Mouse (Mus musculus): ENCODE measurements around the gene Sdr42e1. TPM values are rescaled to one million over a fixed set of nuclear protein-coding genes. Genes with fewer than 3 reads are reported as not detected.

The Sdr42e1 gene
- polyA plus RNA-seq, 1 experiment from 2014 or later: 0.79 TPM

DNA sequence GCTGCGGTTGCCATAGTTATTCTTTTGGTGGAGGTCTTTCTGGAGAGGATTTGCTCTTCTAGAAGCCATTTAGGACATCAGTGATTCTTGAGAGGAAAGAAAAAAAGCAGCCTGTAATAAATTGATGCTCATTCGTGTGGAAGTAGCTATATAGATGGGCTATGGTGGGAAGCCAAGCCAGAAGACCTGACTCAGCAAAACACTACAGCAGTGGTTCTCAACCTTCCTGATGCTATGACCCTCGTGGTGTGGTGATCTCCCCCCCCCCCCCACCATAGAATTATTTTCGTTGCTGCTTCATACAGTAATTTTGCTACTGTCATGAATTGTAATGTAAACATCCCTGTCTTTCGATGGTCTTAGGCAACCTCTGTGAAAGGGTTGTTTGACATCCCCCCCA, 41.0 kb downstream of the Sdr42e1 start:
- Histone ChIP-seq H3K27me3 (ENCODE audit: control insufficient read depth, insufficient read depth, low read length) (no peaks in the 10 kb centered on the region), H3K4me3 (ENCODE audit: low read depth, low read length) (no peak overlapping the region), H3K27ac (replicated peaks; ENCODE audit: low read depth, low read length) (no peak overlapping the region), H3K9ac (replicated peaks; ENCODE audit: low read length) (no peak overlapping the region), H3K9me3 (replicated peaks; ENCODE audit: control insufficient read depth, low read length) (no peaks in the 10 kb centered on the region), H3K36me3 (replicated peaks; ENCODE audit: control insufficient read depth, insufficient read depth, low read depth, low read length) (no peaks in the 10 kb centered on the region), H3K4me2 (ENCODE audit: low read depth, low read length) (no peak overlapping the region), H3K4me1 (ENCODE audit: control insufficient read depth, insufficient read depth, low read length) (no peaks in the 10 kb centered on the region)
- 82% methylated on average over 5 of the region's 5 CpGs for WGBS
- DNase-seq (ENCODE audit: low spot score): no peak
- ATAC-seq (replicated peaks; ENCODE audit: insufficient number of reproducible peaks, low FRiP score, low TSS enrichment, low read depth): no peak

DNA sequence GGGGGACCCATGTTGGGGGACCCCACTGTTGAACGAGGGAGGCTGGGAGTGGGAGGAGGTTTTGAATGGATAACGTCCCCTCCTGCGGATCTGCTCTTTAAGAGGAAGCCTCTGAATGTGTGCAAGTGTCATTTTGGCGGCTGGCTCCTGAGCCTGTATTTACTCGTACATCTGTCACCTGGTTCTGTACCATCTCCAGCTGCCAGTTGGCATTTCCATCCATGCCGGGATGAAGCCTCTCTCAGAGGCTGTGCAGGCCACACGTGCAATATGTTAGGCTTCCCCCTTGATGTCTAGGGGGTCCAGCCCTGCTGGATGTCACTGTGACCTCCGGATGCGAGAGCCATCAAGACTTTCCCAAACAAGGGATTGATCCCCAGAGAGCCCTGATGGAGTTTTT, 46.4 kb downstream of the Sdr42e1 start:
- WGBS: 72% methylated on average over 9 of the region's 9 CpGs
- H3K4me2 ChIP-seq (ENCODE audit: low read depth, low read length): no peak overlapping the region
- no peaks in the 10 kb centered on the region for H3K4me1 ChIP-seq (ENCODE audit: control insufficient read depth, insufficient read depth, low read length)
- no peak overlapping the region for H3K4me3 ChIP-seq (ENCODE audit: low read depth, low read length)
- H3K36me3 ChIP-seq (replicated peaks; ENCODE audit: control insufficient read depth, insufficient read depth, low read depth, low read length): no peaks in the 10 kb centered on the region
- no peaks in the 10 kb centered on the region for H3K9me3 ChIP-seq (replicated peaks; ENCODE audit: control insufficient read depth, low read length)
- DNase-seq (ENCODE audit: low spot score) (no peak), ATAC-seq (replicated peaks; ENCODE audit: insufficient number of reproducible peaks, low FRiP score, low TSS enrichment, low read depth) (no peak)
- no peaks in the 10 kb centered on the region for H3K27me3 ChIP-seq (ENCODE audit: control insufficient read depth, insufficient read depth, low read length)
- no peak overlapping the region for H3K27ac ChIP-seq (replicated peaks; ENCODE audit: low read depth, low read length)
- no peak overlapping the region for H3K9ac ChIP-seq (replicated peaks; ENCODE audit: low read length)

DNA sequence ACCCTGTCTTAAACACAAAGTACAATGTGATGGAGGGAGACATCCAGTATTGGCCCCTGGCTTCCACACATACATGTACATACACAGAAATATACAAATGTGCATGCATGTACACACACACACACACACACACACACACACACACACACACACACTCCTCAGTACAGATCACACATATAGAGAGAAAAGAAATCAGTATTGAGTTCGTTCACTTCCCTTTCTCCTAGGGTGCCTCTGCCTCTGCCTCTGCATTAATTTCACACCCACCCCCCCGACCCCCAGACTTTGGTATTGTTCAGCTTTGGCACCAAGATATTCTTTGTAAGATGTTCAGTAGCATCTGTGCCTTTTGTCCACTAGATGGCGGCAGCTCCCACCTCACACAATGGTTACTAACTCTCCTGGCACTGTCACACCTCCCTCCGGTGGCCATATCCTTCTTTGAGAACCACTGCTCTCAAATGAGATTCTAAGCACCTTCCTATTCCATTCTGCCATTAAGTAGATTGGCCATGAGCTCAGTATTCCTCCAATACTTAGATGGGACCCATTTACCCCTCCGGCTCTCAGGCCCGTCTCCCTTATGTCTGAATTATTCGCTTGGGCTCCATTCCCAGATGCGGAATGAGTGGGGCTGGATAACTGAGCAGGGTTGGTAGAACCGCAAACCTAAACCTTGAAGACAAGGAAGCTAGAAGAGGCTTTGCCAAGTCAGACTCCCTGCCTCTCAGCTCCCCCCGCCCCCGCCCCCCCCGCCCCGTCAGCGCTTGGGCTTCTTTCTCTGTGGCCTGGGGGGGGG, 47.2 kb downstream of the Sdr42e1 start:
- Histone ChIP-seq H3K36me3 (replicated peaks; ENCODE audit: control insufficient read depth, insufficient read depth, low read depth, low read length) (no peaks in the 10 kb centered on the region), H3K4me3 (ENCODE audit: low read depth, low read length) (no peak overlapping the region), H3K9ac (replicated peaks; ENCODE audit: low read length) (no peak overlapping the region), H3K4me1 (ENCODE audit: control insufficient read depth, insufficient read depth, low read length) (no peaks in the 10 kb centered on the region), H3K9me3 (replicated peaks; ENCODE audit: control insufficient read depth, low read length) (no peaks in the 10 kb centered on the region), H3K27ac (replicated peaks; ENCODE audit: low read depth, low read length) (no peak overlapping the region), H3K27me3 (ENCODE audit: control insufficient read depth, insufficient read depth, low read length) (no peaks in the 10 kb centered on the region), H3K4me2 (ENCODE audit: low read depth, low read length) (no peak overlapping the region)
- WGBS: 76% methylated on average over 14 of the region's 14 CpGs
- no peak for ATAC-seq (replicated peaks; ENCODE audit: insufficient number of reproducible peaks, low FRiP score, low TSS enrichment, low read depth)
- peak; percentile 81 for DNase-seq (ENCODE audit: low spot score)

DNA sequence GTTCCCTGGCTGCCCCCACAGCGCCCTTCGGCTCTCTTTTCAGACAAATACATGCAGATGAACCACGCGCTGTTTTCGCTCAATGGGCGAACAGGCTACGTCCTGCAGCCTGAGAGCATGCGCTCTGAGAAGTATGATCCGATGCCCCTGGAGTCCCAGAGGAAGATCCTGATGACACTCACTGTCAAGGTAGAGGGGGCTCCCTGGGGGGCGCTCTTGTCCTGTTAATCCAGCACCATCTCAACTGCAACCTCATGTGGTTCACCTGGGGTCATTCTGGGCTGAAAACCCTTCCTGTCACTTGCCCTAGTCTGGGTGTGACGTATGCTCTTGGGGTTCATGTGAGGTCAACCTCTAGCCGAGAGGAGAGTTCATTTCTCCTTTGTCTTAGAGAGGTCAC, 60.6 kb downstream of the Sdr42e1 start:
- Histone ChIP-seq H3K4me3 (ENCODE audit: low read depth, low read length) (no peak overlapping the region), H3K27me3 (ENCODE audit: control insufficient read depth, insufficient read depth, low read length) (no peaks in the 10 kb centered on the region), H3K9me3 (replicated peaks; ENCODE audit: control insufficient read depth, low read length) (no peaks in the 10 kb centered on the region), H3K4me1 (ENCODE audit: control insufficient read depth, insufficient read depth, low read length) (no peaks in the 10 kb centered on the region), H3K9ac (replicated peaks; ENCODE audit: low read length) (no peak overlapping the region), H3K4me2 (ENCODE audit: low read depth, low read length) (no peak overlapping the region), H3K36me3 (replicated peaks; ENCODE audit: control insufficient read depth, insufficient read depth, low read depth, low read length) (no peaks in the 10 kb centered on the region), H3K27ac (replicated peaks; ENCODE audit: low read depth, low read length) (no peak overlapping the region)
- no peak for ATAC-seq (replicated peaks; ENCODE audit: insufficient number of reproducible peaks, low FRiP score, low TSS enrichment, low read depth)
- WGBS: 85% methylated on average over 12 of the region's 12 CpGs
- DNase-seq (ENCODE audit: low spot score): no peak

Other genes with a start within 250 kb of the Sdr42e1 start
- gene Plcg2, start 175.4 kb downstream of the Sdr42e1 start, polyA plus RNA-seq (2014; fragmentation: Nextera tagmentation; extraction: Ambion mirVana): 1.8 and 2.4 TPM in 2 replicates
- 0.32 TPM in 1 of 2 replicates, not detected in the other for gene Hsd17b2, start 28.2 kb upstream of the Sdr42e1 start, polyA plus RNA-seq (2014; fragmentation: Nextera tagmentation; extraction: Ambion mirVana)
- 61.5 and 69.1 TPM in 2 replicates for gene Mphosph6, start 128.3 kb upstream of the Sdr42e1 start, polyA plus RNA-seq (2014; fragmentation: Nextera tagmentation; extraction: Ambion mirVana)

All from embryonic facial prominence, embryonic 11.5 days (tissue).